Mouse (Mus musculus) left cerebral cortex, adult 9 months (tissue): ENCODE data around the gene Tex37.
A peak's percentile ranks its signal among the peaks of the same experiment; 100 is the strongest.

Experiments used
- DNase-seq, 2 experiments: peaks; one replicate each; pipeline ENCODE4 v3.0.0; 2022; ENCODE audit warnings: low spot score in 2 of 2

Gene Tex37

DNA sequence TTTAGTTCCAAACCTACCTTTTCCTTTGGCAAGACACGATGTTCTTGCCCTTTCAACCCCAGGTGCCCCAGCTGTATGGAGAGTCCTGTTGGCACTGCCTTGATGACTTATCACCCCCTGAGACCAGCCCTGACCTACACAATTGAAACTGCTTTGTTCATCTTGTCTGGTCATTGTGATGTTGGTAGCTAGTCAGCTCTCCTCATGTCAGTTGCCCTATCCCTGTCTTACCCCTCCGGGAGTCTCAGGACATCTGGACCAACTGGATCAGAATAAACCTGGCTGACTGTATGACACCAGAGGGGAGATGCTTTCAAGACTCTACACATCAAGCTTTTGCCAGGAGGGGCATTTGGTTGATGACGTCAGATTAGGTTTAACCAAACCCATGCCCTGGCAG lies at the start of gene Tex37:
Gene Tex37 (minus strand): TSS at position 101 of the 400 bp plus-strand sequence.
- DNase-seq: no peak

DNA sequence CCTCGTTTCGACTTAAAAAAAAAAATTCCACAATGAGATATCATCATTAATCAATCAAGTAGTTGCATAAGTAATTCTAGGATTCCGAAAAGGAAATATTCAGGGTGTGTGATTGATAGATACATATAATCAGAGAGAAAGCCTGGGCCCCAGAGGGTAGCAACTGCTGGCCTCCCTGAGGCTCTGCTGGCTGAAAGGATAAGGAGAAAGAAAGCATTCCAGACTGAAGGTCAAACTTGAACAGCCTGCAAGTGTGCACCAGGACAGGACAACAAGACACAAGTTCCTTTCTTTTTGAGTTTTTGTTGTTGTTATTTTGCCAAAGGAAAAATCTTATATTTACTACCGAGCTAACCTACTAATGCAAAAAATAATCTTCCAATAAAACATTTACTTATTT lies 49.6 kb upstream of the Tex37 start:
- DNase-seq: no peak

DNA sequence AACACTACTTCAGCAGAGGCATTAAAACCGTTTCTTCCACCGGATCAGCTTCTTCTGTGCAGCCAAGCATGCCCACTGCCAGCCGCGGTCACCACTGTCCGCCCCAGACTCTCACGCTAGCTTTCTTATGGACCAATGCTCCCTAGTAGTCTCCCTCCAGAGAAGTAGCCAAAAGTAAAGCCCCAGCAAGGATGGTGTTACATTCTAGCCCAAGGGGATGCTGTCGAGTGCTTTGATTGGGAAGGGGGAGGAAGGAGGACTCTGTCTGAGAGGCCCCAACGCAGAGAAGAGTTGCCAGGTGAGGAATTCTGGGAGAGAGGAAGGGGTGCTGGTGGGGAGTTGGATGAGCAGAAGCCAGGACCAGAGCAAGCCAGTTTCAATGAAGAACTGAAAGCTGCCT lies 48.7 kb upstream of the Tex37 start:
- DNase-seq: no peak

DNA sequence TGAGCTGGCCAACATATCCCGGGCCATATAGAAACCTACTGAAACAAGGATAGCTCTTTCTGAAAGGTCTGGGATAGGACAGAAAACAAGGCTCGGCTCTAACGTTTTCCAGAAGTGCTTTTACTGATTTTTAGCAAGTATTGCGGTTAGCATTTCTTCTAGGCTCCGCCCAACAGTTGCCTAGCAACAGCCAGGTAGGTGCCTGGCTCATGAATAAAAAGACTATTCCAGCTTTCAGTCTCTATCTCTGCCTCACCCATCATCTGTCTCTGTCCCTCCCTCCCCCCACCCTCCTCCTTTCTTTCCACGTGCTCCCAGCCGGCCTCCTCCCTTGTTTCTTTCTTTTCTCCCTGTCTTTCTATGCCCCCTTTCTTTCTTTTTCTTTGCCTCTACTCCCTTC lies 47.0 kb upstream of the Tex37 start:
- no peak for DNase-seq

DNA sequence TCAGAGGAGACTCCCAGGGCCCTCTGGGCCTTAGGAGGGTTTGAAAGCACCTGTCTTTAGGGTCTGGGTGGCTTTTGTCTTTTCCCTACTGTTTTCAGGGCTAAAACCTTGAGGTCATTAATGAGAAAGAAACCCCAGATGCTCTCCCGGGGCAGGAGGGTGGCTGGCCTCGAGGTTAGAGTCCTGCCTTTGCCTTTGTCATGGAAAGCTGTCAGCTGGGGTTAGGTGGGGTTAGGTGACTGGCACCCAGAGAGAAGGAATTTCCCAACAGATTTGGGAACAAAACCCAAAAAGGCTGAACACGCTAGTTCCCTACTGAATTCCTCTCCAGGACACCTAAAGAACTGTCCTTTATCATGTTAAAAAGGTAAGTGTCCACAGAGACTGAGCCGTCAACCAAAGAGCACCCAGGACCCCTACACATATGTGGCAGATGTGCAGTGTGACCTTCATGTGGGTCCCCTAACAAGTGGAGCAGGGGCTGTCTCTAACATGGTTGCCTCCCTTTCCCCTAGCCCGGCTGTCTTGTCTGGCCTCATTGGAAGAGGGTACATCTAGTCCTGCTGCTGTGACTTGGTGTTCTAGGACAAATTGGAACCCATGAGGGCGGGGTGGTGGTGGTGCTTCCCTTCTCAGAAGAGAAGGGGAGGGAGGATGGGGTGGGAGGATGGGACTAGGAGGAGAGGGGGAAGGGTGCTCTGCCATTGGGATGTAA lies 45.5 kb upstream of the Tex37 start:
- no peak for DNase-seq

DNA sequence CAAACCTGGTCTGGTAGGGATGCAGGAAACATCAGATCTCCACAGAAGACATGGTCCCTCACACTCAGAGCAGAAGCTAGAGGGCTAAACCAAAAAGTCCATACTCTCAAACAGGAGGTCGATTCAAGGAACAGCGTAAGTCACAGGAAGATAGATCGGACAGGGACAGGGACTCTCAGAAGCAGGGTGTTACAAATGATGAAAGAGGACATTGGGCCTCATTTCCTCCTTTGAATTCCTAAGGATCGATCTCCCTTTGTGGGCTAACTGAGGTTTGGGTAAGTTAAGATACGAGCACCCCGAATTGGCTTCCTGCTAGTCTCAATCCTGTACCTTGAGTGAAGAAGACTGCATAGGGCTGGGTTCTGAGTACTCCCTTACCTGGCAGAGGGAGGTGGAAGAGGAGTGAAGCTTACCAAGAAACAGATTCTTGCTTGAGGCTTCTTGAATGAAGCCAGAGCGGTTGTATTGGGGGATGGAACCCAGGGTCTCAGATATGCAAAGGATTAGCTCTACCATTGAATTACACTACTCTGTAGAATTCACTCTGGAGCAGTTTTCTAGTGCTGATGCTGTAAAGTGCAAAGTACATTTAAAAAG lies 38.7 kb upstream of the Tex37 start:
- no peak for DNase-seq

DNA sequence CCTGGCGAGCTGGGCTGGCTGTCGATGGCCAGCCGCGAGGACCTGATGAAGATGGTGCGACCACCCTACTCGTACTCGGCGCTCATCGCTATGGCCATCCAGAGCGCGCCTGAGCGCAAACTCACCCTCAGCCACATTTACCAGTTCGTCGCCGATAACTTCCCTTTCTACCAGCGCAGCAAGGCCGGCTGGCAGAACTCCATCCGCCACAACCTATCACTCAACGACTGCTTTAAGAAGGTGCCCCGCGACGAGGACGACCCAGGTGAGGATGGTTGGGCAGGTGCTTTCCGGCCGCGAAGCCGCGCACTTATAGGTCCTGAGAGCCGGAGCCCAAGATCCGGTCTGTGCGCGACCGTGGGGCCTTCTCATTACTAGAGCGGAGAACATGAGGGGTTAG lies 38.2 kb upstream of the Tex37 start:
- DNase-seq: no peak

DNA sequence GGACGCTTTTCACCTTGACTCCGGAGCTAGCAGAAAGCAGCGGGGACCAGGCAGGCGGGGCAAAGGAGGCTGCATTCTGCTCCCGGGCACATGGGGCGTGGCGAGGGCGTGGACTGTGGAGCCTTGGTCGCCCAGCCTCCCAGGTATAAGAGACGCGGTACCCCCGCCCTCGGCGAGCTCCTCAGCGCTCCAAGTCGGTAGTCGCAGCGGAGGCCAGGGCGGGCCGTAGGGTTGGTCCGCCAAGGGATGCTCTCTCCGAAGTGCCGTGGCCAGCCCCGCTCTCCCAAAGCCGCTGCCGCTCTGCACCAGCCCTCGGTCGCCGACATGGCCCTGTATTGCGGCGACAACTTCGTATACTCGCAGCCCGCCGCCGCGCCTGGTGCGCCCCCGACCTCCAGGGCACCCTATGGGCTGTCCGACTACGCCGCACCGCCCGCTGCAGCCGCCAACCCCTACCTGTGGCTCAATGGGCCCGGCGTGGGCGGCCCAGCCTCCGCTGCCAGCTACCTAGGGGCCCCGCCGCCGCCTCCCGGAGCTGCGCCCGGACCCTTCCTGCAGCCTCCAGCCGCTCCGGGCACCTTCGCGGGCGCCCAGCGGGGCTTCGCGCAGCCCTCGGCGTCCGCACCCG lies 37.7 kb upstream of the Tex37 start, which contains the start of gene Foxi3:
Gene Foxi3 (plus strand): TSS at position 247 of the 628 bp plus-strand sequence.
- no peak for DNase-seq

DNA sequence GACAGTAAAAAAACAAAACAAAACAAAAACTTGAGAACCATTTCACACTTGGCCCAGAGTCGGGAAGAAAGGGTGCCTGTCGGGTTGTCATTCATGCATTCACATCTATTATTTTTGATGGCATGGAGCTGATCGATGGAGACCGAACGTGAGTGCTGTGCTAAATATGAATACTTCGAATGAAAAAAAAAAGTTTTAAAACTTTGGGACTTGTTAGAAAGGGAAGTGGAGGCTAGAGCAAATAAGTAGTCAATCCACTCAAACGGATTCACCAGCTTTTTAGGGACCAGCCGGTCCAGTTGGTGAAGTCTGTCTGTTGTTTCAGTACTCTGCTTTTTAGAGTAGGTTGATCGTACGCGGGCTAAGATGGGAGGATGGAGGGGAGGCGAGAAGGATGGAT lies 37.1 kb upstream of the Tex37 start:
- DNase-seq: no peak

DNA sequence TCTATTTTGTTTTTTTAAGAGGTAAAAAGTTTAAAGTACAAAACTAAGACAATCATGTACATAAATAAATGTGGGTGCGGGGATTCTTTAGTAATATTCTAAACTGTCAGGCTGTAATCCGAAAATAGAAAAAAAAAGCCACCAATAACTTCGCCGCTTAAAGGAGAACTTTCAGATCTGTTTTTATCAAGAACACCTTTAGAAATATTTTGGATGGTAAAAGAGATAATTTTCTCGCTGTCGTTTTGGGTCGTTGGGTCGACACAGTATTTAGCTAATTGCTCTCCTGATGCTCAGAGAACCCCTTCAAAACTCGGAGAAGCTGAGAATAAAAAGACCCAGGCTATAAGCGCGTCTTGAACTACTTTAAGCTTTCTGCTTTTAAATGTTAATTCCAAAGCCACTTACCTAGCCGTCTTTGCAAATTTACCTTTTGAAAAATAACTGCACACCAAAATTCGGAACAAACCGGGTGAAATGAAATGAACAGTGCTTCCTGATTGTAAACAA lies 36.6 kb upstream of the Tex37 start:
- DNase-seq: no peak

DNA sequence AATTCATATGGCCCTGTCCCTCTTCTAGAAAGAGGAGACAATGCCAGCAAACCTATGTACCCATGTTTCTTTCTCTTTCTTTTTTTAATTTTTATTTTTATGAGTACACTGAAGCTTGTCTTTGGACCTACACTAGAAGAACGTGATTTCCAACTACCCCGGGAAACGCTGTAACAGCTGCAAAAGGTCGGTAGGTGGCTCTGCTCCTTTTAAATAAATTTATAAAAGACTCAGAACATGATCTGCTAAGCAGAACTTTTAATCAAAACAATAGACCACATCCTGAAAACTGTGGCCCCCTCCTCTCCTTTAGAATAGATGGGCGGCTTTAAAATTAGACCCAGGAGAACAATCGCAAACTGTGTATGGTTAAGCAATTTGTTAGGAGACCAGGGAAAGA lies 35.3 kb upstream of the Tex37 start:
- DNase-seq: no peak

DNA sequence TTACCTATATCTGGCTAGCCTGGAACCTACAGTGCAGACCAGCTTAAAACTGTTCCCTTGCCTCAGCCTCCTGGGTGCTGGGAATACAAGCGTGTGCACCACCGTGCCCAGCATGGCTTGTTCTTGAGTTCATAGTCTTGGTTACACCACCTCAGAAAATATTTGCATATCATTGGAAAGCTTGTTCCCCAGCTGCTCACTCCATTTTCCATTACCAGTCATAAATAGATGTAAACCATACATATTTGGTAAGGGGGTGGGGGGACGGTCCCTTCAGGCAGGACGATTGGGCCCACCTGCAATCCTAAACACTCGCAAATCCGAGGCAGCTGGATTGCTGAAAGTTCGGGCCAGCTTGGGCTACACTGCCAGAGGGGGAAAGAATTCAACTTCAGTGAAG lies 34.5 kb upstream of the Tex37 start:
- DNase-seq: no peak

DNA sequence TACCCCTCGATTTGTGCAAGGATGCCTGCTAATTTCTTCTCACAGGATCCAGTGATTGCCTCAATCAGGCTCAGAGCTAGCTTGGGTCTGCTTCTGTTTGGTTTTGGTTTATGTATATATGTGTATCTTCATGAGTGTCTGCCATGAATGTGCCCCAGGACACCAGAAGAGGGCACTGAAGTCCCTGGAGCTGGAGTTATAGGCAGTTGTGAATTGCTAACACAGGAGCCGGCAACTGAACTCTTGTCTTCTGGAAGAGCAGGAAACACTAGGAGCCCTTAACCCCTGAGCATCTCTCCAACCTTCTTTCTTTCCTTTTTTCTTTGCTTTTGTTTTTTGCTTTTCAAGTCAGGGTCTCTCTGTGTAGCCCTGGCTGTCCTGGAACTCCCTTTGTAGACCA lies 13.1 kb upstream of the Tex37 start:
- no peak for DNase-seq

DNA sequence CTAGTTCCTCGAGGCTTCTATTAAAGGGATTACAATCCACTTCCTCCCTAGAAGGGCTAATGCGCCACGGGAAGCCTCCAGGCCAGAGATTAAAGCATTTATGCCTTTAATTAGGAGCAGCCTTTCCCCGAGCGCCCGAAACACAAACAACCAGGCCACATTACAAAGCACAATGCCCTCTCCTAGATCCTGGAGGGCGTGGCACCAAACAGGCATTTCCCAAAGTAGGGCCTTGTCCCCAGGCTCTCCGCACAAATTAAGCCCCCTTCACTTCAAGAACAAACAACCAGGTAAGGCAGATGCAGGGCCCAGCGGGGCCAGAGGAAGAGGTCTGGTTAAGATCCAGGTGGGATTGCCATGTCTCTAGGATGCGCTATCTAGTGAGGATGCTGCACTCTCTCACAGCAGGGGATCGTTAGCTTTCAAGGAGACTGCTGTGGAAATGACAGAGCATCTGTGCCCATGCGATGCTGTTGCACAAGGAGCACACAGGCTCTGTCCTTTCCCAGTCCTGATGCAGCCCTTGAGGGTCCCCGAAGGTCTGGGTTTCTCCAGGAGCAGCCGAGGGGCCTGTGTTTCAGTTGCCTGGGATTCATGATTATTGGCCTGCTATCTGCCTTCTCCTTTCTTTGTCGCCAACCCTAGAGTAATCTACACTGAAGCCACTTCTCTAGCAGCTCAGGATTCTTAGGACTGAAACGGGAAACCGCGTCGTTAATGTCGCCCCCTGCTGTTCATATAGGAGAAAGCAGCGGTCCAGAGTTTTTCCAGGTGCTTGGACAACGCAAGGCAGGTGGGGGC lies 2.7 kb upstream of the Tex37 start:
- DNase-seq: peak in 1 of 2 experiments; percentile 54

DNA sequence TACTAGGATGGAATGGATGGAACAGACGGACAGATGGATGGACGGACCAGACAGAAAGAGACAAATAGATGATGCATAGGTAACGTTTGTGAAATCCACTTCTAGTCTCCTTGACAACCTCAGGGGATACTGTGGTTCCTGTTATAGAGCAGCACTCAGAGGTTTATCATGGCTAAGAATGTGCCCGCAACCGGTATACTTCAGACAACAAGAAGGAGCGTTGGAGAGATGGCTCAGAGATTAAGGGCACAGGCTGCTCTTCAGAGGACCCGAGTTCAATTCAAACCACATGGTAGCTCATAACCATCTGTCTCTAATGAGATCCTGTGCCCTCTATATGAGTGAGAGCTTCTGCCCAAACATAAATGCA lies 6.3 kb downstream of the Tex37 start:
- DNase-seq: no peak

DNA sequence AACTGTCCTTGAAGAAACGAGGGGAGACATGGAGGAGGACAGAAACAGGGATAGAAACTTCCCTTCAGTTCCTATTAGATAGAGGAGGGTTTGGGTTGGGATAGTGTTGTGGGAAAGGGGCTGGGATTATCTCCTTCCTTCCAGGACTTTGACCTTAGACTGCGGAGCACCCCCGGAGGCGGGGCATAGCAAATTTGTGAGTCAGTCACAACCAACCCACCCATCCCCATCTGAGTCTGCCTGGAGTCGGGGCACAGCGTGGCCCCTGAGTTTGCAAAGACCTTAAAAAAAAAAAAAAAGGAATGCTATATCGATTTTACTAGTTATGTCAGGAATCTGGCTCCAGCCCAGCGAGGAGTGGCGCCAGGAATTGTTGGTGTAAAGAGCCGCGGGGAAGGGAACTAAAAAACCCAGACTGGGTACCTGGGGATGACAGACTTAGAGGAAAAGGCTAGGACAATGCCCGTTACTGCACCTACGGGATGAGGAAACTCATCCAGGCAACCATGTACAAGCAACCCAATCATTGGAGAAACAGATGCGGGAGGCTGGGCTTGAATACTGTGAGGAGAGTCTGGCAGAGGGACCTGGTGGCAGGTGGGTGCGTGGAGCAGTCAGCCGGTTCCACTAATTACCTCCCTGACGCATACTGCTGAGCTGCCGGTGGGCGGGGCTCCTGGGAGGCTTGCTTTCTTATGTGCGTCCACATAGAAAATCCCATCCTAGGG lies 6.9 kb downstream of the Tex37 start:
- peak in 1 of 2 experiments; percentile 53 for DNase-seq

DNA sequence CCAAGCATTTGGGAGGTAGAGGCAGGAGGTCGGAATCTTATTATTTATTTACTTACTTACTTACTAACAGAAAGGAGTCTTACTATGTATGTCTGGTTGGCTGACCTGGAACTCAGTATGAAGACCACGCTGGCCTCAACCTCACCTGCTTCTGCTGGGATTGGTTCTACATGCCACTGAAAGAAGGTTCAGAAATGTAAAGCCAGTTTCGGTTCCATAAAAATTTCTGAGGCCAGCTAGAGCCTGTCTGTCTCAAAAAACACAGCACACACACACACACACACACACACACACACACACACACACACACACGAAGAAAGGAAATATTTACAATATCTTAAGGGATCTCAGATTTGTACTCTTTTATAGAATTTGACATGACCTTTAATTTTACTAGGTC lies 8.4 kb downstream of the Tex37 start:
- DNase-seq: no peak

DNA sequence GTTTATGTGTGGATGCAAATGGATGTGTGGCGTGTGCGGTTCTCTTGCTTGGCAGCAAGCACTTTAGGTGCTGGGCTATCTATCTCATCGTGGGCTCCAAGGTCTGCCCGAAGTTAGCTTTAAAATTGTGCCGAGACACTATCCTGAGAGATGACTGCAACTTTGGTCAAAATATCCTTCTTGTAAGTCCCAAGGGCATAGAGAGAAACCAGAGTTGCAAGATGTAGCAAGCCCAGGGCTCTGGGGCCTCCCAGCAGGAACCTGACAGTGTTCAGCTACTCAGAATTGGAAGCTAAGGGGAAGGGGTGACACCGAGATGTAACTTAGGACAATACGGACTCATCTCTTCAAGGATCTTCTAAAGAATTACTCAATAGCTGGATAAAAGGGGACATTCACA lies 9.2 kb downstream of the Tex37 start:
- no peak for DNase-seq

DNA sequence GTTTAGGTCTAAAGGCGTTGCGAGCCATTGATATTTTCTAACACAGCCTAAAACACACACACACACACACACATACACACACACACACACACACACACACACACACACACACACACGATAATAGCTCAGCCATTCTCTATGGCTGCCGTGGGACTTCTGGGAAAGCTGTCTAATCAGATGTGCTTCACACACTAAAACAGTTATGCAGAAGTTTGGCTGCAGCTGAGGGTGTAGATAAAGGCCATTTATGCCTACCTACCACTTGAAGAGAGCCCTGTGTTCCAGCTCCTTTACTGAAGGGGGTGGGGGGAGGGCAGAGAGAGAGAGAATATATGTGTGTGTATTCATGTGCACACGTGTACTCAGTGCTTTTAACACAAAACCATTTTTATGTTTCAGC lies 15.0 kb downstream of the Tex37 start:
- no peak for DNase-seq

DNA sequence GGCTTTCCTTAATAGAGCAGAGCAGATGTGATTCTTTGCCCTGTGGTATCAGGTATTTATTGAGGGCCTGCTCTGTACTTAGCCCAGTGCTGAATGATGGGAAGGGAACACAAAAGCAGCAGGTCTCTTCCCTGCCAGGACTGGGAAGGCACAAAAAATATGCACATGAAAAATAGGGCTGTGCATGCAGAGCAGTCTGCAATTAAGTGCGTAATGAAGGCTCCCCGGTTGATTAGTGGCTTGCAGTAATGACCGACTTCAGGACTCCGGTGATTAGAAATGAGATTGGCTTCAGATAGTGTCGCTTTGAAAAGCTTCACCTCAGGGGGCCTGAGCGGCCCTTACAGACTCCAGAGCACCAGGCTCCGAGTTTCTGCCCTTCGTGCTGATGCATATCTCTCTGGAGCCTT lies 19.1 kb downstream of the Tex37 start:
- no peak for DNase-seq

DNA sequence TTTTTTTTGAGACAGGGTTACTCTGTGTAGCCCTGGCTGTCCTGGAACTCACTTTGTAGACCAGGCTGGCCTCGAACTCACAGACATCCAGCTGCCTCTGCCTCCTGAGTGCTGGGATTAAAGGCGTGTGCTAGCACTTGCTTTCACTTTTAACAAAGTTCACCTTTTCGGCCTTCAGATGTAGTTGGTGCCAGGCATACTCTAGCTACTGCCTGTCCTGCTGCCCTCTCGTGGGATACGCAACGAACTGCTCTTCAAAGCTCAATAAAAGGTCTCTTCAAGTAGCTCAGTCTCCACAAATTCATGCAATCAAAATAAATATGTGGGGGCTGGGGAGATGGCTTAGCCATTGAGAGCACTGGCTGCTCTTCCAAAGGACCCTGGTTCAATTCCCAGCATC lies 20.6 kb downstream of the Tex37 start:
- DNase-seq: no peak

DNA sequence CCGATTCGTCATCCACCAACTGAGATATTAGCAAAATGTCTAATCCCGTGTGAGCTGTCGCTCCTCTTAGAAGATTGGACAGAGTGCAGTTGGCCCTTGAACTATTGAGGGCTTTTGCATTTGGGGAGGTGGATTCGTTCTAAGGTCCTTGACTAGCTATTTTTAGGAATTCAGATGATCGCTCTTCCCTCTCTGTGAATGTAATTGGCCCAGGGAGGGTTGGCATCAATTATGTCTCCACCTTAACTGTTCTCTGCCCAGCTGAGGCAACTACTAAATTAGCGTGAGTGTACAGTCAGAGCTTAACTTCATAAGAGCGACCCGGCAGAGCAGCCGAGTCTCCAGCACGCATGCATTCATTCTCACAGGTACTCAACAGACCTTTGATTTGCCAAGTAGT lies 30.7 kb downstream of the Tex37 start:
- DNase-seq: no peak
